In the genomic region with DNA sequence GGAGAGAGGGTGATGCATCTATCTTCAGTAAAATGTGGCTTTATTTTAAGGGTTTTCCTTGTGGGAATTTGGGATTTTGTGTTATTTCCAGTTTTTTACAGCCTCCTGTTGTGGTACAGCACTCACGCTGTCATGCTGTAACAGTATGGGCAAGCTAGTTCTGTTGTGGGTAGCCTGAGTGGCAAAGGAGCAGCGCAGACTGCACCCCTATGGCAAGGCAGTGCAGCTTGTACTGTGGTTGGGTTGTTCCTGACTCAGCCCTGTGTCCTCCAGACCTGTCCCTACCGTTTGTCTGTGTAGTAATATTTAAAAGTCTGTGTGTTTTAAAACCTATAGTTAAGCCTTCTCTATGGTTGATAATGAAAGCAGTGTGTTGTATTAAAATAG, we compare ENCODE assay signal across 13 mouse cellular contexts.
DNase-seq lines count a peak whose midpoint lies in the region; ATAC-seq lines count a peak whose summit lies in the region.
"Had no signal": no experiment of that assay in that cellular context is flagged by ENCODE, and none has a peak within 500 bp of the region (broad histone marks: within the 10 kb centered on the region; RNA-seq: fewer than 3 reads in every experiment).

No protein-coding gene starts in this region.

- no peak overlapping the region for H3K9ac ChIP-seq in hindbrain, embryonic 12.5 days
- 0 out of 2 replicates have a peak overlapping the region, but pooled peaks have one; percentile 20 for H3K9ac ChIP-seq in midbrain, embryonic 14.5 days (replicated peaks; ENCODE audit: low read length)
- no peak overlapping the region for H3K9ac ChIP-seq in intestine, embryonic 15.5 days
- H3K9ac ChIP-seq: kidney, embryonic 15.5 days; liver, embryonic 13.5 days had no signal

- no peaks in the 10 kb centered on the region for H3K9me3 ChIP-seq in forebrain, embryonic 10.5 days
- H3K9me3 ChIP-seq in hindbrain, embryonic 12.5 days (replicated peaks): no peaks in the 10 kb centered on the region
- no peaks in the 10 kb centered on the region for H3K9me3 ChIP-seq in midbrain, embryonic 14.5 days (ENCODE audit: control insufficient read depth, low read length)
- no peaks in the 10 kb centered on the region for H3K9me3 ChIP-seq in intestine, embryonic 15.5 days
- H3K9me3 ChIP-seq: kidney, embryonic 15.5 days; liver, embryonic 13.5 days had no signal

- peak overlapping the region; percentile 23 for H3K4me3 ChIP-seq in forebrain, embryonic 10.5 days
- H3K4me3 ChIP-seq in hindbrain, embryonic 12.5 days: no peak overlapping the region
- H3K4me3 ChIP-seq in midbrain, embryonic 14.5 days (replicated peaks; ENCODE audit: low read depth, low read length): no peak overlapping the region; the same call in 1 of the 2 replicates
- no peak overlapping the region for H3K4me3 ChIP-seq in intestine, embryonic 15.5 days (replicated peaks)
- H3K4me3 ChIP-seq: kidney, embryonic 15.5 days; liver, embryonic 13.5 days had no signal

- H3K36me3 ChIP-seq in forebrain, embryonic 10.5 days (replicated peaks): peaks cover 49% of the 10 kb centered on the region
- peaks cover 17% of the 10 kb centered on the region for H3K36me3 ChIP-seq in hindbrain, embryonic 12.5 days
- H3K36me3 ChIP-seq in midbrain, embryonic 14.5 days (ENCODE audit: control insufficient read depth, insufficient read depth, low read length): peaks cover 12% of the 10 kb centered on the region
- H3K36me3 ChIP-seq in intestine, embryonic 15.5 days: peaks cover 3% of the 10 kb centered on the region; the same call in 1 of the 2 replicates

- DNase-seq in brain, adult 2 months (ENCODE audit: low read depth, low spot score): peak; percentile 10
- peak; percentile 31 for DNase-seq in forebrain, embryonic 10.5 days (ENCODE audit: extremely low spot score, low spot score)
- no peak for DNase-seq in midbrain, embryonic 14.5 days
- DNase-seq in heart, postnatal 36 days: no peak
- DNase-seq in kidney, adult 9 months: no peak
- DNase-seq: cerebellum, adult 18-20 months; gastrocnemius, postnatal 10 days; liver, embryonic 13.5 days; lung, postnatal 10 days had no signal

- peak overlapping the region; percentile 88 for H3K27ac ChIP-seq in forebrain, embryonic 10.5 days
- H3K27ac ChIP-seq in hindbrain, embryonic 12.5 days: peak overlapping the region; percentile 79
- peak overlapping the region; percentile 84 for H3K27ac ChIP-seq in midbrain, embryonic 14.5 days (replicated peaks; ENCODE audit: low read depth, low read length)
- H3K27ac ChIP-seq in intestine, embryonic 15.5 days: no peak overlapping the region
- H3K27ac ChIP-seq: kidney, embryonic 15.5 days; liver, embryonic 13.5 days had no signal

- H3K27me3 ChIP-seq in forebrain, embryonic 10.5 days (ENCODE audit: poor library complexity, severe bottlenecking): no peaks in the 10 kb centered on the region
- H3K27me3 ChIP-seq in hindbrain, embryonic 12.5 days: no peaks in the 10 kb centered on the region
- H3K27me3 ChIP-seq in midbrain, embryonic 14.5 days (ENCODE audit: control insufficient read depth, insufficient read depth, low read length): no peaks in the 10 kb centered on the region
- no peaks in the 10 kb centered on the region for H3K27me3 ChIP-seq in intestine, embryonic 15.5 days (replicated peaks)
- H3K27me3 ChIP-seq: kidney, embryonic 15.5 days; liver, embryonic 13.5 days had no signal

- ATAC-seq in hindbrain, embryonic 12.5 days (ENCODE audit: low FRiP score): peak; percentile 94
- ATAC-seq in midbrain, embryonic 14.5 days (ENCODE audit: low FRiP score, low TSS enrichment): peak; percentile 89
- no peak for ATAC-seq in intestine, embryonic 15.5 days

- H3K4me2 ChIP-seq in hindbrain, embryonic 12.5 days (replicated peaks): peak overlapping the region; percentile 23; the same call in 1 of the 2 replicates
- peak overlapping the region; percentile 40 for H3K4me2 ChIP-seq in midbrain, embryonic 14.5 days (ENCODE audit: low read length)
- no peak overlapping the region for H3K4me2 ChIP-seq in intestine, embryonic 15.5 days (replicated peaks)
- H3K4me2 ChIP-seq: heart, embryonic 11.5 days; kidney, embryonic 15.5 days; liver, embryonic 13.5 days had no signal

- peaks cover 21% of the 10 kb centered on the region for H3K4me1 ChIP-seq in forebrain, embryonic 10.5 days
- H3K4me1 ChIP-seq in hindbrain, embryonic 12.5 days: peaks cover 6% of the 10 kb centered on the region
- 0 out of 2 replicates have a peak, but pooled peaks cover 11% of the 10 kb centered on the region for H3K4me1 ChIP-seq in midbrain, embryonic 14.5 days (ENCODE audit: control insufficient read depth, insufficient read depth, low read length)
- H3K4me1 ChIP-seq in intestine, embryonic 15.5 days (replicated peaks): no peaks in the 10 kb centered on the region
- H3K4me1 ChIP-seq: kidney, embryonic 15.5 days; liver, embryonic 13.5 days had no signal

- WGBS in forebrain, embryonic 10.5 days: 35% methylated on average over 3 of the region's 3 CpGs
- 39% methylated on average over 3 of the region's 3 CpGs for WGBS in hindbrain, embryonic 12.5 days
- WGBS in midbrain, embryonic 14.5 days: 3% methylated on average over 3 of the region's 3 CpGs
- WGBS in intestine, embryonic 15.5 days: 92% methylated on average over 3 of the region's 3 CpGs

- intact Hi-C loops in heart, postnatal 36 days (cut with DNase I): no loop called here

Comparison
In these comparisons a context has a peak if more than half of its experiments do, and no peak if none do; other contexts are left out.
1. DNase-seq: peak in brain, adult 2 months (single experiment) and forebrain, embryonic 10.5 days (single experiment); none in midbrain, embryonic 14.5 days (single experiment), heart, postnatal 36 days (0 of 2) and kidney, adult 9 months (single experiment).